Mouse (Mus musculus): ENCODE data around the gene Gm973.

Gm973 gene

DNA sequence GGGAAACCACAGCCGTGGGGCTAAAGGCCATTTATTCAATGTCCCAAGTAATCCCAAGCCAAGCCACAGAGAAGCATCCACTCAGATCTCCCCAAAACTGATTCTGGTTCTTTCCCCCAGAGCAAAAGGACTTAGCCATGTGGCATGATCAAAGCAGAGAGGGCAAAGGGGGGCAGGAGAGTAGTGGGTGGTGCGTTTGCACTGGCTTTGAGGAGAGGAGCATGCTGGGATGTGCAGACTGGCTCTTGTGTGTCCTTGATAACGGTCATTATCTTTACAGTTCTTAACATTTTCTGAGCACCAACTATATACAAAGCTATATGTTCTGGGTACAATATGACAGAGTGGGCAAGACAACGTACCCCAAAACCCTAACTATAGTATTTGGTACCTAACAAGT is 23.6 kb upstream of the Gm973 start:
- DNase-seq (ENCODE audit: low spot score in 2 of 2), result no peak

DNA sequence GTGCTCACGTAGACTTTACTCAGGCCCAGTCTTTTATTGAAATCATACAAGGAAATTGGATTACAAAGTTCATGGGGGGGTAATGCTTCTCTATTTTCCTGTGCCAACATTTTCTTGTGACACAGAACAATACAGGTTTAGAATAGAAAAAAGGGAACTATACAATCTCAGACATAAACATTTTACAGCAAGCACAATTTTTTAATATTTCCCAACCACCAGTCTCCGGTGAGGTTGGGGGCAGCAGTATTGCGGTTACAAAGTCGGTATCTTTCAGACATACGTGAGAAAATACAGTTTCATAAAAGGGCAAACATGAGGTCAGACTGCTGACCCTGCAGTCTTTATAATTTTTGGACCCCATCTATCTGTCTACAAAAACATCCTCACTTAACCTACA is 20.1 kb upstream of the Gm973 start:
- DNase-seq (ENCODE audit: low spot score in 2 of 2), result no peak

DNA sequence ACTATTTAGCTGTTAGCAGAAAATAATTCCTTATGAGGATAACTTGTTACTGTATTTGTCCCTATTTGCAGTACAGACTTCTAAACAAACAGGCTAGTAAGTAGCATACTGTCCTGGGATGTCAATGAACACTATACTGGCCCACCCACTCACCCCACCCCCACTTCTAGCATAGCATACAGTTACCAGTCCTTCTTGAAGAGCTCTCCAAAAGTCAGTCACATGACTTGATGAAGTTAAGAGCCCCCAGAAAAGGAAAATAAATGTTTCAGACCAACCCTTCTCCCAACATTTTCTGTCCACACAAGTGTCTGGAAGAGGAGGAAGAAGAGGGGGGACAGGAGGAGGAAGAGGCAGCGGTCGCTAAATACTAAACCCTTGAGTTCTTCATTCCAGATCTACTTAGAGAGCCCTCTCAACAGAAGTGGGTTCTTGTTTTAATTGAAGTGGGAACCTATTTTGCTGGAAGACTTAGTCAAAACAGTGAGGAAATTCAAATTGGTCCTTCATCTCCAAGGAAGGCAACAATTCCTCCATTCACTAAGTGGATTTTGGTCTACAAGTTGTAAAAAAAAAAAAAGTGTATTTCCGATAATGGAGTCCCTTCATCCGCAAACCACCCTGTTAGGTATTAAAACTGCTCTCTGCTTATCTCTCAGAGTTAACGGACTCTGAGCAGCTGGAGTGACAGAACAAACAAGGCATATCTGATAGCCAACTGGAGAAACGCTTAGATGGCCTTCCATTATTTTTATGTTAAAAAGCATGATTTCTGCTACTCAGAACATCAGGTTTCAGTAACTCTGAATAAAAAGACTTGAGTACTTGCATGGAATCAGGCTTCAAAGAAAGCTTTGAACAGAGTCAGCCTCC is 18.1 kb upstream of the Gm973 start:
- no peak for DNase-seq (ENCODE audit: low spot score in 2 of 2)

DNA sequence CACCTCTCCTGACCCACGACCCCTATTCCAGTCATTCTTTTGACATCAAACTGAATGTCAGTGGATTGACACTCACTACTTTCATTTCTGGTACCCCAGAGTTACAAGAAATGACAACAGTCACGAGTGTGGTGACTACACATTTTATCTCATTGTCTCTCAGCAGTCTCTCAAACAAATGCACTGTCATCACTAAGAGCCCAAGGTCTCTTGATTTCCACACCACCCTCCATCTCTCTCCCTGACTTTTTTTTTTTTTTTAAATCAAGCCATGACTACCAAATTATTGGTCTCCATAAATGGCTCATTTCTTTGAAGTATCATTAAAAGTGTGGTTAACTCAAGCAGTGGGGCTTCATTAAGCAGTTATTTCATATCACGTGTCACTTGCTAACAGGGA is 16.7 kb upstream of the Gm973 start:
- no peak for DNase-seq (ENCODE audit: low spot score in 2 of 2)

DNA sequence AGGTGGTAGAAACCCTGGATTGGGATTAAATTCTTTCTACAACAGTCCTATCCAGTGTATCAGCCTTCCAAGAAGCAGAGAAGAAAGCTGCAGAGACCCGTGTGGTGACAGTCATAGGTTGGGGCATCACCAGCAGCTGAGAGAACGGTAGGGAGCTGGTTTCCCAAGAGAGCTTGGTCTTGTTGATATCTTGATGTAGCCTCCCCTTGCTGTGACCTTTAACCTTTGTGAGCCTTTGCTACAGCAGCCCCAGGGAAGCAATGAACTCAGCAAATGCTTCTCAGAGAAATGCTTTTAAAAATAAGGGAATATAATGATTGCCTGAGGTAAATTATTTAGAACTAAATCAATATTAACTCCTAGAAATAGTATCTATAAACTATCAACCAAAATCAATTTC is 13.7 kb upstream of the Gm973 start:
- DNase-seq (ENCODE audit: low spot score in 2 of 2), result no peak

DNA sequence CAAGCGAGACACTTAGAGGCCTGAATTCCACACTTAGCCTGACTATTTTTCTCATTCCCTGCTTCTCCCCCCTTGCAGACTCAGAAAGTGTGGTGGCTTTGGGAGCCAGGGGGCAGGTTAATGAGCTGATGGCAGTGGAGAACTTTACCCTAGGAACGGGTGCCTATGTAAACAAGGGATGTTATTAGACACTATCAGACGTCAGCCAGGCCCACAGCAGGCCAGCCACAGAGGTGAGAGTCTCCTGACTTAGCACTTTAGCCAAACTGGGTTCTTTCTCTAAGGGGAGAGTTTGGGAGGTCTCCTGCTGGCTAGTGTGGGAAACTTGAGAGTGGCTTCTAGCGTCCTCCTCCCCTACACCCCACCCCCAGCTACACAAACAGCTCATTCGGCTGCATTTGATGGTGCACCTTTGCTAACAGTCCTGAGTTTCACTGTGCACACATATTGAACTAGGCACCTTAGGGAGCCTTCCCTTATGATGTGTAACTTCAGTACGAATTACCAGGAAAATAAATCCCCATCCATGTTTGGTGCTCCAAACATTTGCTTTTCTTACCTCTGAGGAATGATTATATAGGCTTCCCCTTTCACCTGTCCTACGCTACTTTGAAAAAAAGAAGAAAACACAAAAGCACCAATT is 12.3 kb upstream of the Gm973 start:
- DNase-seq (ENCODE audit: low spot score in 2 of 2), result no peak

DNA sequence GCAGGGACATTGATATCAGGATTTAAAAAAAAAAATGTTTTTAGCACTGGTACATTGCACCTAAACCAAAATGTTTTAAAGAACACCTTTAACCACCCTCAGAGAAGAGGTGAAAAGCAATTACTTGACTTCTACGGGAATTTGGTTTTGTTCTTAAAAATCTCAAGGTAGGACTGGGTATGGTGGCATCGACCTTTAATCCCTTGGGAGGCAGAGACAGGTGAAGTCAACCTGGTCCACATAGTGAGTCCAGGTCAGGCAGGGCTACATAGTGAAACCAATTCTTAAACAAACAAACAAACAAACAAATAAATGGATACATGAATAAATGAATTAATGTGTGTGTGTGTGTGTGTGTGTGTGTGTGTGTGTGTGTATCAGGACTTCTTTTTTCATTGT is 11.8 kb upstream of the Gm973 start:
- no peak for DNase-seq (ENCODE audit: low spot score in 2 of 2)

DNA sequence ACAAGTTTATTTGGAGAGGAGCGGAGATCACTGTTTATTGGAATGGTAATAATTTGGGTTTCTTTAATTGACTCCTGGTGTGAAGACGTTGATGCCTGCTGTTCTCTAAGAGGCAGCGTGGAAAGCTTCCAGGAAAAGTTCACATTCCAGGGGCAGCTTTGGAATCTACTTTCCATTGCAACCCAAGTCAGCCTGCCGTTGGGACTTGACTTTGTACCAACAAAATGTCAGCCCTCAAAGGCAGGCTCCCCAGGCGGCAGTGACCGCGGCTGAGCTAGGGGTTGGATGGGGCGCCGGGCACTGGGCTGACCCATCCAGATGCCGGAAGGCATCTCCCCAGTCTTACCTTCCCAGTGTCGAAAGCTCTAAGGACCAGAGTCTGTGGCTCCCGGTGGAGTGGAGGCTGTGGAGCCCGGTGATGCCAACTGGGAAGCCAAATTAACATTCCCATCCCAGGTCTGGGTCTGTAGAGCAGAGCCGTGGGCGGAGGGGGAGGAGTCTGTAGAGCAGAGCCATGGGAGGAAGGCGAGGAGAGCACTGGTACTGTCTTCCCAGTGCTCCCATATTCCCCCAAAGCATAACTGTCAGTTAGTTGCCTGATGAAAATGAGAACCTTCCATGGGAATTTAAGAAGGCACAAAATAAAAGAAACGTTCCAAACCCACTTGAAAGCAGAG is 7.5 kb upstream of the Gm973 start:
- DNase-seq (ENCODE audit: low spot score in 2 of 2), result no peak

DNA sequence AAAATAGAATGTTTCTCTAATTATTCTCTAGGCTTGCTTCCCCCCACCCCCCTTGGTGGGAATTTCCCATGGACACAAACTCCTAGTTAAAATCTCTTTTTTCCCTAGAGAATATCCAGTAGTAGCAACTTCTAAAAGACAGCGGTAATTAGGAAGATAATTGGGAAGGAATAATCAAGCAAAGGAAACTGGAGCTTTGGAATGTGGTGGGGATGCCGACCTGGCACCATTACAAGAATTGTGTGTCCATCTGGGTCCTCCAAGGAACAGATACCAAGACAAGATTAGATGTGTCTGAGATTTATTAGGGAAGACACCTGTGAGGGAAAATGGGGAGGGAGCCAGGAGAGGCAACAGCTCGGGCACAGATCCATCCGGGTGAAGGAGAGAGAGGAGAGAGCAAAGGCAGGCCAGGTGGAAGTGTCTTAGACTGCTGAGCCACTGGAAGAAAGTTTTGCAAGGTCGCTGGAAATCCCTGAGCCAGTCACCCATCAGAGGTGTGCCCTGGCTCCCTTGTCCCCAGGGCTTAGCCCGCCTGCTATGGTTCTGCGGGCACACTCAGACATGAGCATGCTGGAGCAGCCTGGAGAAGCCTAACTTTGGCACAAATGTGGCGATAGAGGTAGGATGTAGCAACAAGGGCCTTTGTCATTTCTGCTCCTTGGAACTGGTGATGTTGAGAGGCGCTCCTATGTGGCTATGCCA is 4.3 kb upstream of the Gm973 start:
- no peak for DNase-seq (ENCODE audit: low spot score in 2 of 2)

DNA sequence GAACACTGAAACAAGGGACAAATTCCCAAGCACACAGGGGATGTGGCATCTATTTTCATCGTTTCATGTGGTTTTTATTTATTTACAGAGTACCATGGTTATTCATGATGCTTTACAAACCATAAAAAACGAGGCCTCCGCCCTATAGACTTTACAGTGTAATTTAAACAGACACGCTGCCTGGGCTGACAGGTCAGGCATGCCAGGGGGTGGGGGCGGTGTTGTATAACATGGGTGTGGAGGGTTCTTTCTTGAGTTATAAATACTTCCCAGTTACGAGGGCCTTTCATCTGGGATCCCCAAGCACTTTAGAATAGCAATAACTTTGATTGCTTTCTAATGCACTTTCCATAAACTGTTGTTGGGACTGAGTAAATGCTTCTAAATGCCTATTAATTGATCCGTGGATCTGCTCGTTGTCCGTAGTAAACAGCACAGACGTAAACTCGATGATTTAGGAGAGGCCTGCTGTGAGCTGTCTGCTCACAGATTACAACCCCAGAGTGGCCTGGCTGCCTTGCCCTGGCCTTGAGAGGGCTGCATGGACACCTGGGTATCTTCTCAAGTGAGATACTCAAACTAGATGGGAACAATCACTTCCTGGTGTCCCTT is 4.3 kb downstream of the Gm973 start:
- no peak for DNase-seq (ENCODE audit: low spot score in 2 of 2)

DNA sequence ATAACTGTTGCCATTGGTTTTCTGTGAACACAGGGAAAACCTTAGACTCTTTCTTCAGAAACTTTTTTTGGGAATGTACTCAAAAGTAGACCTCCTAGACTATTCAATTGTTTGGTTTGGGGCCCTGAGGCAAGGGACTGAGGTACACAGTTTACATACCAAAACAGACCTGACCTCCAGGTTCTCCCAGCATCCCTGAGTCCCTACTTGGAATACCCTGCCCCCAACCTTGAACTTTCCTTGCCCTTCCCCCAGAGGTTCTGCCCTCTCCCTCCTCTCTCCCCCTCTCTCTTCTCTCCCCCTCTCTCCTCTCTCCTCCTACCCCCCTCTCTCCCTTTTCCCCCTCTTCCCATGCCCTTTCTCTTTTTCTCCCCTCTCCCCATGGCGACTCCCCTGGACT is 6.4 kb downstream of the Gm973 start:
- DNase-seq (ENCODE audit: low spot score in 2 of 2), result no peak

DNA sequence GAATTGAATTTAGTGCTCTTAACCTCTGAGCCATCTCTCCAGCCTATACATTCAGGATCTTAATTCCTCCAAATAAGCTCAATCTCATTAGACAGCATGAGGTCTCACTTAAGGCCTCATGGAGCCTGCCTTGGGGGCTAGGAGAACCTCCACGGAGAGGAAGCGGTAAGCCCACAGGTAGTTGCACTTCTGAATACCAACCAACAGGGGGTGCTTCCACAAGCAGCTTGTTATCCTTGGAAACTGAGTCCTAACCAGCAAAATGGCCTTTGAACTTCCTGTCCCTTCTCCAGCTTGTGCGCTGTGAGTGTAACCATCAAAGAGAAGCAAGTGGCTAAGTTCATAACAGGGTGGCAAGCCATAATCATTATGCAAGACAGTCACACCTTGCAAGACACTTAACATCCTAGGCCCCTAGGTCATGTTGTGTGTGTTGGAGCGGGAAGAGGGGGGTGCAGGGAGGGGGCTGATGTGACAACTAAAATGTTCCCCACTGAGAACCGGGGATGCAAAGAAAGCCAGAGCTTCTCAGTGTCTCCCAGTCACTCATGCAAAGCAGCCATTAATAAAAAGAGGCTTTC is 7.4 kb downstream of the Gm973 start:
- DNase-seq (ENCODE audit: low spot score in 2 of 2), result no peak

DNA sequence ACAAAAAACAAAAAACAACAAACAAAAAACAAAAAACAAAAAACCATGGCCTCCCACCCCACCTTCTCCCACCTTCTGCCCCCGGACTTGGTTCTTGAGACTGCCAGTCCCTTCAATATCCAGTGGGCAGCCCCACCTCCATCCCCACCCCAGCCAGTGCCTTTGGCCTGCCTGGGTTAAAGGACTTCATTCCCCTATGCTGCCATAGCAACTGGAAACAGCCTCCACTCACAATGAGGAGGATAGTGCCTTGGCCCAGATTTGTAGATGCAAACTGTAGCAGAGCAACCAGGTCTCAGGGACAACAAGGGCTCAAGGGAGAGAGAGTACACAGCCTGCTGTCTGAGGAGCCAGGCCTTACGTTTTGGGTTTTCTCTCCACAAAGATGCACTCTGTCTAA is 8.0 kb downstream of the Gm973 start:
- no peak for DNase-seq (ENCODE audit: low spot score in 2 of 2)

DNA sequence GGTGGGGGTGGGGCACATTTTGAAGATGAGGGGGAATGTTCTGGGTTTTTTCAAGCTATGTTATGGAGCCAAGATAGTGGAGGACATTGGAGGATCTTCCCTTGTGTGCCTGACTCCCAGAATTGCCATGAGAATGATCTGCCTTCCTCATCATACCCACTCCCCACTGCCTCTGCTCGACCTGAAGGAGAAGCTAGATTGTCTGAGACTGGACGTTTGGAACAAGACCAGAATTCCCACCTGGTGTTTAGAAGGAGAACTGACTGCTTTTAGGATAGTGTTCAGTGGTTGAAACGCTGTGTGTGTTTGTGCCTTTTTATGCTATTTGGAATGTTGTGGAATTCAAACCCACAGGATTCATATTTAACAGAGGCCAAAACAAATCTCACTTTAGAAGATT is 8.7 kb downstream of the Gm973 start:
- DNase-seq (ENCODE audit: low spot score in 2 of 2), result no peak

DNA sequence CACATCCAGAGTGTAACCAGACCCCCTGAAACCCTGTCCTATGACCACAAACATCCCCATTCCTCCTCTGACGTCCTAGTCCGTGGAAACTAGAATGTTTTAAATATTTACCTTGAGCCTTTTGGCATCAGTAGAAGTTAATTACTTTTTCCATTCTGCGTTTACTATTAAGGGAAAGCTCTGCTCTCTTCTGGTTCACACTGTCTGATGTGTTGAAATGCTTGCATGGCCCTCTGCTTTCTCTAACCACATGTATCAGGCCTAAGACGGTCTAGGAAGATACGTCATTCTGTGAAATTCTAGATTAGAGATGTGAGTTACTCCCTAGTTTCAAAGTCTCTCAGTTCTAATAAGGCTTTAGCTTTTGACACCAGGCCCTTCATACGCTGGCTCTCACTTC is 11.2 kb downstream of the Gm973 start:
- no peak for DNase-seq (ENCODE audit: low spot score in 2 of 2)

DNA sequence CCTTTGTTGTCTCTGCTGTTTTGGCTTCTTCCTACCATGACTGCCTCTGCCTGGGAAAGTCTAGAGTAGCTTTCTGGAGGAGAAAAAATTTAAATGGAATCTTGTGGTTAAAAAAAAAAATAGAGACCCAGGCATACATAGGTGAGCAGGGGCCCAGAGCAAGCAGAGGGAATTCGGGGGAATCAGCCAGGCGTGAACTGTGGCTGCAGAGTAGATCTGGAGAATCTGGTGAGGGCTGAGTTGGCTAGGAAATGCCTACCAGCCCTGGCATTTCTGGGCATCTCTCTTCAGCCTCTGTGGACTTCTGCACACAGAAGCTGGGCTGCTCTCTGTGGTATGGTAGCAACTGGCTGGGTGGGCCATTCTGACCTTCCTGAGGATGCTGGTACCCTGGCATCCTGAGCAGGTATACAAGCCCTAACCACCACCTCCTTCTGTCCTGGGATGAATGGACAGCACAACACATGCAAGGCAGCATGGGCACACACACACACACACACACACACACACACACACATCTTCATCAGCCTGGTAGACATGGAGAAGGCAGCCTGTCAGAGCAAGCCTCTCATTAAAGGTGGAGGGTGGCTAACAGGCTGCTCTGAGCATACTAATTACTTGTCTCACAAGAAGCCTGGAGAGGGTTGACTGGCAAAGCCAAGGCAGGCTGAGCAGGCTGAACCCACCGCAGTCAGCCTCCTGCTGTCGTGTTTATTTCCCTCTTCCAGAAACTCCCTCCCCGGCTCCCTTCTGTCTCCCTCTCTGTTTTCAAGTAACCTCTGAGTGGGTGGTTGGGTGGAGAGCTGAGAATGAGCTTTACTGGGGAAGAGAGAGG is 19.1 kb downstream of the Gm973 start:
- DNase-seq (ENCODE audit: low spot score in 2 of 2), result no peak

DNA sequence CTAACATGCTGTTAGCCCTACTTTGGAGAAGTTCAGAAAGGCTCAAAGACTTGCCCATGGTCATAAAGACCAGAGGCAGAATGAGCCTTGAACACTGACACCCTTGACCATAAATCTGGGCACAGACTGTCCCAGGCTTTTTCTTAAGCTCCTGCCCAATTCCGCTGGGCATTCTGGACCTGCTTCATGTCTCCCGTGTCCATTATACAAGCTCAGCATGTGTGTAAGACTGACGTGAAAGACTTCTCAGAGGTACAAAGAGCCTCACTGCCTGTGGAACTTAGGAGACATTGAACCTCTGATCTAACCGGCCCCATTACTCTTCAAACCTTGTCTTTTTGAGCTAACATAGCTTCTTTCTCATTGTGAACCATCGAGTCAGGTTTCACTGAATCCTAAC is 22.3 kb downstream of the Gm973 start:
- no peak for DNase-seq (ENCODE audit: low spot score in 2 of 2)

DNA sequence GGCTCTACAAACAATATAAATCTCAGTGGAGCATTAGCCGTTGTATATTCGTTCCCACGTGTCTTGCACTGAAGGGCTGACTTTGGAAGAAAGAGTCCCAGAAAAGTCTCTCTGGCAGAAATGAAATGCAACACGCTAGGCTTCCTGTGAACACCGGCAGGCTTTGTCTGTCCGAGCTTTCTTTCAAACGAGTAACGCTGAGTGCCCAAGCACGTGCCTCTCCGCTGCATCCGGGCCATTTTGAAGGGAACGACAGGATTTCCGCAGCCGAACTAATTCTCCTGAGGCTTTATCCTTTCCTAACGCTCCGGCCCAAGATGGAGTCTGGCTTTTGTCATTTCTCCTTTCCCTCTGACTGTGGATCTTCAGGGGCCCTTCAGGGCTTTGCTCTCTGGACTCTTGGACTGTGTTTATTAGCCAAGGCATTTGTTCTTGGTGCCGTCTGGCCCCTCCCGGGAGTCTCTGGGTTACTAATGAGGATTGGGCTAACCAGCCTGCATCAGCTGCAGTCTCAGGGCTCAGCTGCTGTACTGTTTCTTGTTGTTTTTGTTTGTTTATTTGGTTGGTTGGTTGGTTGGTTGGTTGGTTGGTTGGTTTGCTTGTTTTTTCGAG is 24.6 kb downstream of the Gm973 start:
- no peak for DNase-seq (ENCODE audit: low spot score in 2 of 2)

DNA sequence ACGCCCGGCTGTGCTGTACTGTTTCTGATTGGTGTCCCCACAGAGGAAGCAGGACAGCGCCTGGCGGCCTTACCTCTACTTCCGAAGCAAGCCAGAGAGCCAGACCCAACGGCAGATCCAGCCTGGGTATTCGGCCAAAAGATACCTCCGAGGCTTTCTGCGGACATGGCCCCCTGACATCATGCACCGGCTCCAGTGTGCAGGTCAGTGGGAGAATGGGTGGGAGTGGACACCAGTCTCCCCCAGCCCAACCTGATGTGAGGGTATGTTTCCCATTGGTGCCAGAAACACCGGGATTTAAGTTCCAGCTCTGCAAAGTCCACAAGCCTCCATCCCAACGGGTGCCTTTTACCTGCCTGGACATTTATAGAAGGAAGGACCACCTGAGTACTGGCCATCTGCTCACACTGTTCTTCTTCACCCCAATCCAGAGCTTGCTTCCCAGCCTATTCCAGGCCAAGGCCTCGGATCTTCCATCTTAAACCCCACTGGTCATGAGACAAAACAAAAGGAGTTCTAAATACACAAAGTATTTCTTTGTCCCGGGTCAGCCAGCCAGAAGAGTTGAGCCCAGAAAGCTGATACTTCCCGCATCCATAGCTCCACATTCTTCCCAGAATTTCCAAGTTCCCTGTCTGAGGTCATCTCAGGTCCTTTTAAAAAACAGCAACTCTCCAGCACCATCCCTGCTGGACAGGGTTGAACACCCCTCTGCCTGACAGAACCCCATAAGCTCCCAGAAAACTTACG is 25.4 kb downstream of the Gm973 start:
- DNase-seq (ENCODE audit: low spot score in 2 of 2), result no peak

DNA sequence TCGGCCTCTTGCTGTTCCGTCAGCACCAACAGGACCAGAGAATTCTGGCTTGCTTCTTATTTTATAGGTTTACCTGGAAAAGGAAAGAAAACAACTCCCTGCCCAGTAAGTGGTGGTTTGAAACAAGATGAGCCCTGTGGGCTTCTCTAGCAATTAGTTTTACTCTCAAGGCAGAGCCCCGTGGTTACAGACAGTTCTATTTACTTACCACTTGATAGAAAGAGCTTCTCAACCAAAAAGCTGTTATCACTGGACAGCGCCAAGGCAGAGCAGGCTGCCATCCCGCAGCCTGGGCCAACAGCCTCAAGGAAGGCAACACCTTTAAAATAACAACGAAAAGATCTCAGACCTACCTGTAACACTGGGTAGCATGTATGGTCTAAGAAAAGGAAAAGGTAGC is 26.2 kb downstream of the Gm973 start:
- DNase-seq (ENCODE audit: low spot score in 2 of 2), result no peak

All from spleen, postnatal 4 days (tissue).